Comparison of ENCODE assay signal across 20 mouse cellular contexts in genomic region chr1:64198322-64198721, GRCm38 (mm10).
DNase-seq lines count a peak whose midpoint lies in the region; ATAC-seq and TF ChIP-seq lines count a peak whose summit lies in the region.
"Had no signal": no experiment of that assay in that cellular context is flagged by ENCODE, and none has a peak within 500 bp of the region (broad histone marks: within the 10 kb centered on the region; RNA-seq: fewer than 3 reads in every experiment).

No protein-coding gene starts in this region.

- no peaks in the 10 kb centered on the region for H3K9me3 ChIP-seq in lung, postnatal 0 days (ENCODE audit: low read length)
- H3K9me3 ChIP-seq: embryonic facial prominence, embryonic 15.5 days; heart, embryonic 15.5 days; limb, embryonic 10.5 days; midbrain, embryonic 13.5 days had no signal

- no peak overlapping the region for H3K4me3 ChIP-seq in lung, postnatal 0 days (ENCODE audit: low read depth, low read length)
- peak overlapping the region; percentile 20 for H3K4me3 ChIP-seq in macrophage (ENCODE audit: inconsistent target)
- H3K4me3 ChIP-seq: embryonic facial prominence, embryonic 15.5 days; heart, embryonic 15.5 days; limb, embryonic 10.5 days; midbrain, embryonic 13.5 days had no signal

- ATAC-seq in lung, postnatal 0 days = 0 out of 2 replicates have a peak, but pooled peaks have one; percentile 19
- ATAC-seq: CD4-positive, CD25-positive, alpha-beta regulatory T cell, adult 4 months; midbrain, embryonic 13.5 days had no signal

- H3K27me3 ChIP-seq in lung, postnatal 0 days (replicated peaks; ENCODE audit: insufficient read depth, low read length) = no peaks in the 10 kb centered on the region
- H3K27me3 ChIP-seq: embryonic facial prominence, embryonic 15.5 days; heart, embryonic 15.5 days; midbrain, embryonic 13.5 days had no signal

- H3K4me1 ChIP-seq in lung, postnatal 0 days (ENCODE audit: insufficient read depth, low read depth, low read length) = no peaks in the 10 kb centered on the region
- H3K4me1 ChIP-seq: embryonic facial prominence, embryonic 15.5 days had no signal

- TF ChIP-seq CTCF in lung, postnatal 0 days (IDR thresholded peaks at IDR 0.05) = no peak

- WGBS in lung, postnatal 0 days = 75% methylated on average over 2 of the region's 2 CpGs
- 12% methylated on average over 2 of the region's 2 CpGs for WGBS in macrophage (ENCODE audit: missing documents)

- H3K4me2 ChIP-seq in lung, postnatal 0 days (replicated peaks; ENCODE audit: low read depth, low read length) = no peak overlapping the region
- H3K4me2 ChIP-seq: embryonic facial prominence, embryonic 15.5 days; heart, embryonic 15.5 days; midbrain, embryonic 13.5 days had no signal

- no peak overlapping the region for H3K27ac ChIP-seq in lung, postnatal 0 days (ENCODE audit: low read length)
- H3K27ac ChIP-seq in macrophage = peak overlapping the region; percentile 46
- H3K27ac ChIP-seq: embryonic facial prominence, embryonic 15.5 days; heart, embryonic 15.5 days; kidney, postnatal 0 days; limb, embryonic 10.5 days; midbrain, embryonic 13.5 days had no signal

- intact Hi-C loops in heart, postnatal 14 days (cut with DNase I) = loop anchor here (10.0 kb wide), 1 partner anchor 74 kb away; the partner anchor contains the start of gene Klf7

- H3K79me2 ChIP-seq in macrophage (ENCODE audit: inconsistent target) = no peaks in the 10 kb centered on the region

- DNase-seq in heart, adult 11 months = peak; percentile 57
- no peak for DNase-seq in heart, postnatal 14 days
- DNase-seq in lung, postnatal 0 days (ENCODE audit: low spot score) = no peak
- no peak for DNase-seq in lung, postnatal 4 days
- no peak for DNase-seq in thymus, adult 18-20 months
- DNase-seq in embryo, embryonic 10.5 days (ENCODE audit: low spot score) = no peak
- DNase-seq: adrenal gland, postnatal 25 days; cerebellum, adult 18-20 months; cerebellum, postnatal 25 days; gastrocnemius, postnatal 25 days; heart, postnatal 4 days; kidney, adult 2 months; lung, adult 2 months had no signal

- H3K36me3 ChIP-seq in lung, postnatal 0 days (ENCODE audit: insufficient read depth, low read length) = no peaks in the 10 kb centered on the region
- no peaks in the 10 kb centered on the region for H3K36me3 ChIP-seq in macrophage (ENCODE audit: inconsistent target)
- H3K36me3 ChIP-seq: embryonic facial prominence, embryonic 15.5 days; heart, embryonic 15.5 days; limb, embryonic 10.5 days; midbrain, embryonic 13.5 days had no signal

- no peak overlapping the region for H3K9ac ChIP-seq in lung, postnatal 0 days (replicated peaks; ENCODE audit: low read depth)
- H3K9ac ChIP-seq: embryonic facial prominence, embryonic 15.5 days; heart, embryonic 15.5 days; midbrain, embryonic 13.5 days had no signal

- TF ChIP-seq EP300 in lung, postnatal 0 days (IDR thresholded peaks at IDR 0.05) = no peak
